Mouse (Mus musculus) thymus, adult 2 months (tissue): ENCODE measurements at regions not wholly inside any gene's neighbourhood (a gene's known extent, or its start where the extent isn't known, plus 50 kb on each side); places are given as distances from the start of the nearest gene placed in this dataset.
A peak's percentile ranks its signal among the peaks of the same experiment; 100 is the strongest.

ENCODE experiments used
- DNase-seq: peaks from one replicate; pipeline ENCODE4 v3.0.0; 2021
- H3K27ac ChIP-seq: fragments of 200-500 bp; 2 replicates; pipeline ENCODE4 v1.5.1; 2012; ENCODE audit warnings: low read length, control low read depth; ENCODE audit not compliant: control insufficient read depth, insufficient read depth
- H3K27me3 ChIP-seq: fragments of 200-500 bp; 2 replicates; pipeline ENCODE4 v1.6.1; 2012; ENCODE audit warnings: mild to moderate bottlenecking, low read length, moderate library complexity, mixed read lengths; ENCODE audit not compliant: control insufficient read depth, insufficient read depth
- H3K36me3 ChIP-seq: fragments of 200-500 bp; 2 replicates; pipeline ENCODE4 v1.6.1; 2012; ENCODE audit warnings: mild to moderate bottlenecking, low read length, moderate library complexity; ENCODE audit not compliant: control insufficient read depth, insufficient read depth
- H3K4me1 ChIP-seq: fragments of 200-500 bp; replicated peaks from 2 replicates; pipeline ENCODE4 v1.6.1; 2012; ENCODE audit warnings: low read length; ENCODE audit not compliant: control insufficient read depth, insufficient read depth
- H3K4me3 ChIP-seq: fragments of 200-500 bp; 2 replicates; pipeline ENCODE4 v1.5.1; 2012; ENCODE audit warnings: mild to moderate bottlenecking, low read length, control low read depth, moderate library complexity; ENCODE audit not compliant: control insufficient read depth, insufficient read depth
- CTCF ChIP-seq: fragments of 200-500 bp; IDR thresholded peaks from 2 replicates; pipeline ENCODE4 v1.5.1; 2012; ENCODE audit warnings: mild to moderate bottlenecking, control low read depth, low read length, moderate library complexity, borderline replicate concordance; ENCODE audit not compliant: control insufficient read depth, poor library complexity, insufficient read depth; ENCODE audit errors: extremely low read depth
- POLR2A ChIP-seq: fragments of 200-500 bp; IDR thresholded peaks from 2 replicates; pipeline ENCODE4 v1.6.1; 2012; ENCODE audit warnings: mild to moderate bottlenecking, low read length, control low read depth, moderate library complexity; ENCODE audit not compliant: control insufficient read depth, poor library complexity, insufficient read depth; ENCODE audit errors: extremely low read depth
- WGBS: fragments of 180-500 bp; shearing (Covaris S2); methylation state at CpG from one replicate; pipeline ENCODE4 v1.1.7; 2018; 5-methylcytosine and 5-hydroxymethylcytosine counted together

- H3K4me3 ChIP-seq: no peak overlapping the region
- TF ChIP-seq CTCF (no peak), POLR2A (no peak)
- DNase-seq: no peak
- peaks cover 15% of the 10 kb centered on the region for H3K4me1 ChIP-seq
- H3K36me3 ChIP-seq: no peaks in the 10 kb centered on the region
- H3K27ac ChIP-seq: no peak overlapping the region
- H3K27me3 ChIP-seq: no peaks in the 10 kb centered on the region
- WGBS: 92% methylated on average over 4 of the region's 4 CpGs
Measured at GRCm38 (mm10) chr2:30541541-30541940, 53.3 kb upstream of the Cstad start.

DNA sequence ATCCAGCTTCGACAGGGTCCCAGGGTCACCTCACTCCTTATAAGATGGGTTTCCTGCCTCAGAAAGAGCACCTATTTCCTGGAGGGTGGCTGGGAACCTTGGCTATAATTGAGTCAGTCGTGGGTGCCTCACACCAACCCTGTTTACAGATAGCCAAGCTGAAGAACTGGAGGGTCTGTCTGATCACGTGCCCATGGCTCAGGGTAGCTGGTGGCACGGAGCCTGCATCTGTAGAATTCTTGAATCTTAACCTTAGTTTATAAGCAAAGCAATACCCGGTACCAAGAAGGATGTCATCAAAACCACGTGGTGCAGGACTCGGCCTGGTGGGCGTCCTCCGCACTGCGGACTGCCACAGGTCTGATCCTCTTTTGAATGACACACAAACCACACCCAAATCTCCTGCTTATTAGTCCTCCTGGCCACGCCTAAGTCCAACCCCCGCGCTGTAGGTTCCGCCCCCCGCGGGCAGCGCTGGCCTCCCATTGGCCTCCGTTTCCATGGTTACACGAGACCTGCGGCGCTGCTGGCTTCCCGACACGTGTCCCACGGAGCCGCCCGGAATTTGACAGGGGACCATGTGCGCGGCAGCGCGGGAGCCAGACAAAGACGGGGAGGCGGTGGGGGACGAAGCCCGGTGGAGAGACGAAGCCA, 49.9 kb upstream of the Cstad start:
- no peak for TF ChIP-seq POLR2A
- 0 out of 2 replicates have a peak, but pooled peaks have one; percentile 24 for TF ChIP-seq CTCF
- Histone ChIP-seq H3K36me3 (no peaks in the 10 kb centered on the region), H3K27me3 (no peaks in the 10 kb centered on the region), H3K4me1 (peaks cover 42% of the 10 kb centered on the region), H3K4me3 (peak overlapping the region; percentile 14), H3K27ac (no peak overlapping the region)
- peak; percentile 49 for DNase-seq
- 4% methylated on average over 35 of the region's 35 CpGs for WGBS
